Mouse (Mus musculus) testis, adult 2 months (tissue): Measurements from ENCODE around the gene Sdr39u1.

Source experiments
- CTCF ChIP-seq: fragments of 200-500 bp; IDR thresholded peaks from 2 replicates; pipeline ENCODE4 v1.5.1; 2012; ENCODE audit warnings: low read depth, mild to moderate bottlenecking, inconsistent platforms, low read length, moderate library complexity; ENCODE audit not compliant: control insufficient read depth, insufficient read depth, insufficient replicate concordance
- POLR2A ChIP-seq: fragments of 200-500 bp; IDR thresholded peaks from 2 replicates; pipeline ENCODE4 v1.6.1; 2012; ENCODE audit warnings: low read depth, mild to moderate bottlenecking, inconsistent platforms, low read length, moderate library complexity; ENCODE audit not compliant: control insufficient read depth

GRCm38 (mm10) chr14:55883663-55884062 is 16.4 kb downstream of the Sdr39u1 start:
- TF ChIP-seq POLR2A (no peak), CTCF (no peak)
